Mouse (Mus musculus): Measurements from ENCODE around the gene Agap2.

- TF ChIP-seq CTCF (IDR thresholded peaks at IDR 0.05; ENCODE audit: low read depth, low read length) (no peak), POLR2A (IDR thresholded peaks at IDR 0.05; ENCODE audit: borderline replicate concordance, low read depth, low read length) (no peak)
Measured at GRCm38 (mm10) chr10:127036273-127036672, 38.8 kb upstream of the Agap2 start.

Data from bone marrow macrophage, adult 2 months (primary cell).